Mouse (Mus musculus): ENCODE results near the gene Rbpj. TPM values are rescaled to one million over a fixed set of nuclear protein-coding genes. Genes with fewer than 3 reads are reported as not detected.

Rbpj gene
- polyA plus RNA-seq, 1 experiment from 2014 or later: 56.1 TPM

GRCm38 (mm10) chr5:53439655-53440054 is 26.3 kb upstream of the Rbpj start:
- no peaks in the 10 kb centered on the region for H3K4me1 ChIP-seq (replicated peaks; ENCODE audit: control insufficient read depth, insufficient read depth, low read length)
- H3K27me3 ChIP-seq (ENCODE audit: control insufficient read depth, insufficient read depth, low read length): no peaks in the 10 kb centered on the region
- no peak overlapping the region for H3K27ac ChIP-seq (ENCODE audit: low read depth, low read length)
- H3K4me3 ChIP-seq (ENCODE audit: low read depth, low read length): no peak overlapping the region
- no peak for DNase-seq (ENCODE audit: low spot score)
- no peaks in the 10 kb centered on the region for H3K36me3 ChIP-seq (ENCODE audit: control insufficient read depth, insufficient read depth, low read length)
- WGBS: 81% methylated on average over 3 of the region's 3 CpGs
- no peak overlapping the region for H3K4me2 ChIP-seq (replicated peaks; ENCODE audit: low read depth, low read length)
- no peak for ATAC-seq (ENCODE audit: low FRiP score)
- H3K9me3 ChIP-seq (ENCODE audit: control insufficient read depth, low read length): no peaks in the 10 kb centered on the region
- no peak overlapping the region for H3K9ac ChIP-seq (ENCODE audit: low read depth, low read length)

- no peaks in the 10 kb centered on the region for H3K9me3 ChIP-seq (ENCODE audit: control insufficient read depth, low read length)
- no peak for ATAC-seq (ENCODE audit: low FRiP score)
Measured at GRCm38 (mm10) chr5:53444030-53444429, 21.9 kb upstream of the Rbpj start.

GRCm38 (mm10) chr5:53450945-53451344 is 15.0 kb upstream of the Rbpj start:
- WGBS: 62% methylated on average over 9 of the region's 9 CpGs
- Histone ChIP-seq H3K4me1 (replicated peaks; ENCODE audit: control insufficient read depth, insufficient read depth, low read length) (no peaks in the 10 kb centered on the region), H3K36me3 (ENCODE audit: control insufficient read depth, insufficient read depth, low read length) (no peaks in the 10 kb centered on the region), H3K9ac (ENCODE audit: low read depth, low read length) (no peak overlapping the region), H3K27me3 (ENCODE audit: control insufficient read depth, insufficient read depth, low read length) (no peaks in the 10 kb centered on the region), H3K9me3 (ENCODE audit: control insufficient read depth, low read length) (no peaks in the 10 kb centered on the region), H3K4me3 (ENCODE audit: low read depth, low read length) (no peak overlapping the region), H3K4me2 (replicated peaks; ENCODE audit: low read depth, low read length) (no peak overlapping the region), H3K27ac (ENCODE audit: low read depth, low read length) (no peak overlapping the region)
- no peak for DNase-seq (ENCODE audit: low spot score)
- no peak for ATAC-seq (ENCODE audit: low FRiP score)

More at GRCm38 (mm10) chr5:53444030-53444429, 21.9 kb upstream of the Rbpj start:
- Histone ChIP-seq H3K4me3 (ENCODE audit: low read depth, low read length) (no peak overlapping the region), H3K36me3 (ENCODE audit: control insufficient read depth, insufficient read depth, low read length) (no peaks in the 10 kb centered on the region), H3K4me2 (replicated peaks; ENCODE audit: low read depth, low read length) (no peak overlapping the region), H3K27ac (ENCODE audit: low read depth, low read length) (no peak overlapping the region), H3K4me1 (replicated peaks; ENCODE audit: control insufficient read depth, insufficient read depth, low read length) (no peaks in the 10 kb centered on the region), H3K9ac (ENCODE audit: low read depth, low read length) (no peak overlapping the region), H3K27me3 (ENCODE audit: control insufficient read depth, insufficient read depth, low read length) (no peaks in the 10 kb centered on the region)
- no peak for DNase-seq (ENCODE audit: low spot score)
- WGBS: 93% methylated on average over 5 of the region's 5 CpGs

- no peak overlapping the region for H3K4me2 ChIP-seq (replicated peaks; ENCODE audit: low read depth, low read length)
- H3K36me3 ChIP-seq (ENCODE audit: control insufficient read depth, insufficient read depth, low read length): no peaks in the 10 kb centered on the region
- no peaks in the 10 kb centered on the region for H3K27me3 ChIP-seq (ENCODE audit: control insufficient read depth, insufficient read depth, low read length)
- ATAC-seq (ENCODE audit: low FRiP score) (no peak), DNase-seq (ENCODE audit: low spot score) (no peak)
- 93% methylated on average over 8 of the region's 8 CpGs for WGBS
- H3K27ac ChIP-seq (ENCODE audit: low read depth, low read length): no peak overlapping the region
- no peaks in the 10 kb centered on the region for H3K4me1 ChIP-seq (replicated peaks; ENCODE audit: control insufficient read depth, insufficient read depth, low read length)
- H3K4me3 ChIP-seq (ENCODE audit: low read depth, low read length): no peak overlapping the region
- no peaks in the 10 kb centered on the region for H3K9me3 ChIP-seq (ENCODE audit: control insufficient read depth, low read length)
- H3K9ac ChIP-seq (ENCODE audit: low read depth, low read length): no peak overlapping the region
Measured at GRCm38 (mm10) chr5:53451829-53452228, 14.1 kb upstream of the Rbpj start.

GRCm38 (mm10) chr5:53452920-53453319 is 13.0 kb upstream of the Rbpj start:
- Histone ChIP-seq H3K36me3 (ENCODE audit: control insufficient read depth, insufficient read depth, low read length) (no peaks in the 10 kb centered on the region), H3K9ac (ENCODE audit: low read depth, low read length) (no peak overlapping the region), H3K4me2 (replicated peaks; ENCODE audit: low read depth, low read length) (no peak overlapping the region), H3K9me3 (ENCODE audit: control insufficient read depth, low read length) (no peaks in the 10 kb centered on the region), H3K4me3 (ENCODE audit: low read depth, low read length) (no peak overlapping the region), H3K4me1 (replicated peaks; ENCODE audit: control insufficient read depth, insufficient read depth, low read length) (no peaks in the 10 kb centered on the region), H3K27ac (ENCODE audit: low read depth, low read length) (no peak overlapping the region), H3K27me3 (ENCODE audit: control insufficient read depth, insufficient read depth, low read length) (no peaks in the 10 kb centered on the region)
- WGBS: 65% methylated on average over 3 of the region's 3 CpGs
- ATAC-seq (ENCODE audit: low FRiP score) (no peak), DNase-seq (ENCODE audit: low spot score) (no peak)

- Histone ChIP-seq H3K4me1 (replicated peaks; ENCODE audit: control insufficient read depth, insufficient read depth, low read length) (no peaks in the 10 kb centered on the region), H3K4me3 (ENCODE audit: low read depth, low read length) (no peak overlapping the region), H3K27me3 (ENCODE audit: control insufficient read depth, insufficient read depth, low read length) (no peaks in the 10 kb centered on the region), H3K4me2 (replicated peaks; ENCODE audit: low read depth, low read length) (no peak overlapping the region), H3K9ac (ENCODE audit: low read depth, low read length) (no peak overlapping the region), H3K36me3 (ENCODE audit: control insufficient read depth, insufficient read depth, low read length) (no peaks in the 10 kb centered on the region), H3K9me3 (ENCODE audit: control insufficient read depth, low read length) (no peaks in the 10 kb centered on the region), H3K27ac (ENCODE audit: low read depth, low read length) (no peak overlapping the region)
- WGBS: 92% methylated on average over 9 of the region's 9 CpGs
- no peak for ATAC-seq (ENCODE audit: low FRiP score)
- DNase-seq (ENCODE audit: low spot score): no peak
Measured at GRCm38 (mm10) chr5:53454706-53455105, 11.2 kb upstream of the Rbpj start.

- 91% methylated on average over 5 of the region's 5 CpGs for WGBS
- H3K4me1 ChIP-seq (replicated peaks; ENCODE audit: control insufficient read depth, insufficient read depth, low read length): no peaks in the 10 kb centered on the region
- no peak for DNase-seq (ENCODE audit: low spot score)
Measured at GRCm38 (mm10) chr5:53455459-53455858, 10.5 kb upstream of the Rbpj start.

GRCm38 (mm10) chr5:53460196-53460595 is 5.8 kb upstream of the Rbpj start:
- Histone ChIP-seq H3K27ac (ENCODE audit: low read depth, low read length) (no peak overlapping the region), H3K4me2 (replicated peaks; ENCODE audit: low read depth, low read length) (no peak overlapping the region), H3K9me3 (ENCODE audit: control insufficient read depth, low read length) (no peaks in the 10 kb centered on the region), H3K27me3 (ENCODE audit: control insufficient read depth, insufficient read depth, low read length) (no peaks in the 10 kb centered on the region), H3K9ac (ENCODE audit: low read depth, low read length) (no peak overlapping the region), H3K4me1 (replicated peaks; ENCODE audit: control insufficient read depth, insufficient read depth, low read length) (no peaks in the 10 kb centered on the region), H3K36me3 (ENCODE audit: control insufficient read depth, insufficient read depth, low read length) (no peaks in the 10 kb centered on the region), H3K4me3 (ENCODE audit: low read depth, low read length) (no peak overlapping the region)
- no peak for ATAC-seq (ENCODE audit: low FRiP score)
- DNase-seq (ENCODE audit: low spot score): no peak
- 88% methylated on average over 5 of the region's 5 CpGs for whole genome bisulfite sequencing

More at GRCm38 (mm10) chr5:53455459-53455858, 10.5 kb upstream of the Rbpj start:
- no peak for ATAC-seq (ENCODE audit: low FRiP score)
- H3K9ac ChIP-seq (ENCODE audit: low read depth, low read length): no peak overlapping the region
- H3K4me2 ChIP-seq (replicated peaks; ENCODE audit: low read depth, low read length): no peak overlapping the region
- no peaks in the 10 kb centered on the region for H3K36me3 ChIP-seq (ENCODE audit: control insufficient read depth, insufficient read depth, low read length)
- H3K27me3 ChIP-seq (ENCODE audit: control insufficient read depth, insufficient read depth, low read length): no peaks in the 10 kb centered on the region
- no peak overlapping the region for H3K27ac ChIP-seq (ENCODE audit: low read depth, low read length)
- no peak overlapping the region for H3K4me3 ChIP-seq (ENCODE audit: low read depth, low read length)
- no peaks in the 10 kb centered on the region for H3K9me3 ChIP-seq (ENCODE audit: control insufficient read depth, low read length)

- no peak overlapping the region for H3K9ac ChIP-seq (ENCODE audit: low read depth, low read length)
- H3K36me3 ChIP-seq (ENCODE audit: control insufficient read depth, insufficient read depth, low read length): no peaks in the 10 kb centered on the region
- ATAC-seq (ENCODE audit: low FRiP score) (no peak), DNase-seq (ENCODE audit: low spot score) (no peak)
- no peak overlapping the region for H3K4me2 ChIP-seq (replicated peaks; ENCODE audit: low read depth, low read length)
- no peaks in the 10 kb centered on the region for H3K27me3 ChIP-seq (ENCODE audit: control insufficient read depth, insufficient read depth, low read length)
- WGBS: 84% methylated on average over 11 of the region's 11 CpGs
- H3K4me1 ChIP-seq (replicated peaks; ENCODE audit: control insufficient read depth, insufficient read depth, low read length): no peaks in the 10 kb centered on the region
- no peaks in the 10 kb centered on the region for H3K9me3 ChIP-seq (ENCODE audit: control insufficient read depth, low read length)
- no peak overlapping the region for H3K27ac ChIP-seq (ENCODE audit: low read depth, low read length)
- H3K4me3 ChIP-seq (ENCODE audit: low read depth, low read length): no peak overlapping the region
Measured at GRCm38 (mm10) chr5:53463098-53464018, 2.6 kb upstream of the Rbpj start.
